Mouse (Mus musculus) stomach, postnatal 0 days (tissue): ENCODE results near the gene Hspa4. TPM values are rescaled to one million over a fixed set of nuclear protein-coding genes. Genes with fewer than 3 reads are reported as not detected.
"Not testable (repeated sequence)": the region's sequence is repeated elsewhere in the genome, so short reads cannot be mapped to it uniquely, and the experiment has no call there.

Source experiments
- ATAC-seq: fragments of 200-750 bp; cut with Nextera tagmentation; 2 replicates; pipeline ENCODE4 v1.8.0; 2017; ENCODE audit not compliant: low FRiP score, low TSS enrichment
- DNase-seq: peaks from one replicate; pipeline ENCODE4 v3.0.0-alpha.2; 2016; ENCODE audit warnings: low spot score
- H3K27ac ChIP-seq: fragments of 300-500 bp; sonication (generic); replicated peaks from 2 replicates; pipeline ENCODE4 v1.5.1; 2014; ENCODE audit warnings: mild to moderate bottlenecking, control low read depth
- H3K27me3 ChIP-seq: fragments of 300-500 bp; sonication (generic); 2 replicates; pipeline ENCODE4 v1.6.1; 2014; ENCODE audit warnings: low read length; ENCODE audit not compliant: control insufficient read depth, insufficient read depth
- H3K36me3 ChIP-seq: fragments of 300-500 bp; sonication (generic); 2 replicates; pipeline ENCODE4 v1.6.1; 2014; ENCODE audit warnings: low read length, mixed read lengths; ENCODE audit not compliant: control insufficient read depth, insufficient read depth
- H3K4me1 ChIP-seq: fragments of 300-500 bp; sonication (generic); replicated peaks from 2 replicates; pipeline ENCODE4 v1.6.1; 2014; ENCODE audit warnings: antibody characterized with exemption; ENCODE audit not compliant: control insufficient read depth, insufficient read depth
- H3K4me2 ChIP-seq: fragments of 300-500 bp; sonication (generic); replicated peaks from 2 replicates; pipeline ENCODE4 v1.6.1; 2014; ENCODE audit warnings: low read depth, mild to moderate bottlenecking, control low read depth, moderate library complexity
- H3K4me3 ChIP-seq: fragments of 300-500 bp; sonication (generic); 2 replicates; pipeline ENCODE4 v1.5.1; 2014; ENCODE audit warnings: low read depth, low read length, control low read depth
- H3K9ac ChIP-seq: fragments of 300-500 bp; sonication (generic); 2 replicates; pipeline ENCODE4 v1.6.1; 2014; ENCODE audit warnings: mild to moderate bottlenecking, low read length, control low read depth, mixed read lengths
- H3K9me3 ChIP-seq: fragments of 300-500 bp; sonication (generic); 2 replicates; pipeline ENCODE4 v1.6.1; 2016; ENCODE audit warnings: low read length; ENCODE audit not compliant: control insufficient read depth
- CTCF ChIP-seq: IDR thresholded peaks from 2 replicates; pipeline ENCODE4 v1.5.1; 2016; ENCODE audit warnings: antibody characterized with exemption, low read depth, mild to moderate bottlenecking, moderate library complexity
- EP300 ChIP-seq: optimal IDR thresholded peaks from 2 replicates; pipeline ENCODE3; 2016; ENCODE audit warnings: antibody characterized with exemption
- WGBS: fragments of 180-500 bp; shearing (Covaris S2); extraction: QIAGEN DNeasy Blood & Tissue Kit; methylation state at CpG from one replicate; pipeline ENCODE4 v1.1.7; 2014; 5-methylcytosine and 5-hydroxymethylcytosine counted together
- polyA plus RNA-seq: library from polyadenylated mRNA; unstranded; fragments of >200 nt; fragmentation: Nextera tagmentation; extraction: Ambion mirVana; gene quantifications from 2 replicates; pipeline ENCODE4 v1.2.1, GENCODE M21; 2015

Gene Hspa4
- polyA plus RNA-seq, 1 experiment from 2014 or later, result 59.9 TPM

GRCm38 (mm10) chr11:53290871-53291270, 9.4 kb downstream of the Hspa4 start:
- 92% methylated on average over 11 of the region's 11 CpGs for WGBS
- H3K36me3 ChIP-seq, result peaks cover 16% of the 10 kb centered on the region
- TF ChIP-seq CTCF (no peak), EP300 (no peak)

GRCm38 (mm10) chr11:53290187-53290586, 10.1 kb downstream of the Hspa4 start:
- H3K36me3 ChIP-seq, result peaks cover 17% of the 10 kb centered on the region
- not testable (repeated sequence) for H3K4me3 ChIP-seq, H3K9ac ChIP-seq, H3K27ac ChIP-seq, H3K9me3 ChIP-seq, H3K4me1 ChIP-seq, H3K4me2 ChIP-seq, DNase-seq, ATAC-seq, H3K27me3 ChIP-seq
- 91% methylated on average over 2 of the region's 2 CpGs for WGBS

More at GRCm38 (mm10) chr11:53290871-53291270, 9.4 kb downstream of the Hspa4 start:
- H3K27ac ChIP-seq, result no peak overlapping the region
- H3K4me1 ChIP-seq, result no peaks in the 10 kb centered on the region
- no peak overlapping the region for H3K4me2 ChIP-seq
- no peaks in the 10 kb centered on the region for H3K27me3 ChIP-seq
- DNase-seq (no peak), ATAC-seq (no peak)
- no peaks in the 10 kb centered on the region for H3K9me3 ChIP-seq
- no peak overlapping the region for H3K9ac ChIP-seq
- no peak overlapping the region for H3K4me3 ChIP-seq

- Histone ChIP-seq H3K9me3 (no peaks in the 10 kb centered on the region), H3K9ac (no peak overlapping the region), H3K4me3 (no peak overlapping the region), H3K4me1 (no peaks in the 10 kb centered on the region), H3K27ac (no peak overlapping the region), H3K4me2 (no peak overlapping the region), H3K36me3 (peaks cover 27% of the 10 kb centered on the region), H3K27me3 (no peaks in the 10 kb centered on the region)
- ATAC-seq (no peak), DNase-seq (no peak)
- WGBS, result 77% methylated on average over 6 of the region's 6 CpGs
- TF ChIP-seq CTCF (no peak), EP300 (no peak)
These were observed 14.4 kb downstream of the Hspa4 start for GRCm38 (mm10) chr11:53285885-53286284.

GRCm38 (mm10) chr11:53278411-53278810, 21.8 kb downstream of the Hspa4 start:
- H3K36me3 ChIP-seq, result peaks cover 14% of the 10 kb centered on the region
- no peak overlapping the region for H3K4me2 ChIP-seq
- H3K27me3 ChIP-seq, result no peaks in the 10 kb centered on the region
- no peak overlapping the region for H3K9ac ChIP-seq
- no peak overlapping the region for H3K4me3 ChIP-seq
- TF ChIP-seq CTCF (no peak), EP300 (no peak)
- no peaks in the 10 kb centered on the region for H3K9me3 ChIP-seq
- no peak overlapping the region for H3K27ac ChIP-seq
- DNase-seq (no peak), ATAC-seq (no peak)
- H3K4me1 ChIP-seq, result no peaks in the 10 kb centered on the region
- 87% methylated on average over 4 of the region's 4 CpGs for WGBS

- H3K36me3 ChIP-seq, result peaks cover 24% of the 10 kb centered on the region
- no peak for ATAC-seq
These were observed 24.9 kb downstream of the Hspa4 start for GRCm38 (mm10) chr11:53275358-53275757.

GRCm38 (mm10) chr11:53273313-53273712, 26.9 kb downstream of the Hspa4 start:
- Histone ChIP-seq H3K9me3 (no peaks in the 10 kb centered on the region), H3K27ac (no peak overlapping the region), H3K27me3 (no peaks in the 10 kb centered on the region), H3K4me1 (no peaks in the 10 kb centered on the region), H3K9ac (no peak overlapping the region), H3K4me2 (no peak overlapping the region), H3K36me3 (peaks cover 30% of the 10 kb centered on the region), H3K4me3 (no peak overlapping the region)
- no peak for DNase-seq
- 89% methylated on average over 5 of the region's 5 CpGs for WGBS
- TF ChIP-seq CTCF, result no peak
- no peak for TF ChIP-seq EP300
- no peak for ATAC-seq

More at GRCm38 (mm10) chr11:53275358-53275757, 24.9 kb downstream of the Hspa4 start:
- H3K27me3 ChIP-seq, result no peaks in the 10 kb centered on the region
- TF ChIP-seq CTCF (no peak), EP300 (no peak)
- H3K4me2 ChIP-seq, result no peak overlapping the region
- WGBS, result 92% methylated on average over 3 of the region's 3 CpGs
- no peaks in the 10 kb centered on the region for H3K4me1 ChIP-seq
- no peak overlapping the region for H3K9ac ChIP-seq
- H3K4me3 ChIP-seq, result no peak overlapping the region
- no peaks in the 10 kb centered on the region for H3K9me3 ChIP-seq
- no peak for DNase-seq
- no peak overlapping the region for H3K27ac ChIP-seq
